Mouse (Mus musculus): ENCODE measurements around the gene Mrps34. TPM values are rescaled to one million over a fixed set of nuclear protein-coding genes. Genes with fewer than 3 reads are reported as not detected.
A peak's percentile ranks its signal among the peaks of the same experiment; 100 is the strongest.

The Mrps34 gene
- 85.5 and 86.4 TPM in 2 replicates for polyA plus RNA-seq (2014; fragmentation: Nextera tagmentation; extraction: Ambion mirVana)

- no peaks in the 10 kb centered on the region for H3K9me3 ChIP-seq (ENCODE audit: control insufficient read depth, low read length)
- no peaks in the 10 kb centered on the region for H3K27me3 ChIP-seq (ENCODE audit: control insufficient read depth, insufficient read depth, low read length)
- WGBS, result under 1% methylated on average over 62 of the region's 62 CpGs
- H3K27ac ChIP-seq (ENCODE audit: low read depth, low read length), result peak within 1 kb of the TSS; percentile 83
- peaks cover 64% of the 10 kb centered on the region for H3K36me3 ChIP-seq (ENCODE audit: control insufficient read depth, insufficient read depth, low read length)
- H3K4me1 ChIP-seq (ENCODE audit: control insufficient read depth, insufficient read depth, low read length), result peaks cover 30% of the 10 kb centered on the region
- H3K4me3 ChIP-seq (ENCODE audit: low read depth, low read length), result peak within 1 kb of the TSS; percentile 81
- peak within 1 kb of the TSS; percentile 95 for H3K4me2 ChIP-seq (ENCODE audit: low read depth, low read length)
- H3K9ac ChIP-seq (replicated peaks; ENCODE audit: low read depth, low read length), result peak within 1 kb of the TSS; percentile 85
- peak; percentile 54; the same call in 1 of the 2 replicates for ATAC-seq (ENCODE audit: low read depth)
Measured at GRCm38 (mm10) chr17:24894995-24895547, at the start of gene Mrps34, which contains the start of gene Eme2. TSS of gene Mrps34 (plus strand) at chr17:24895116. TSS of gene Eme2 (minus strand) at chr17:24895087.

GRCm38 (mm10) chr17:24847386-24847785 is 47.5 kb upstream of the Mrps34 start:
- H3K4me3 ChIP-seq (ENCODE audit: low read depth, low read length), result no peak overlapping the region
- H3K27me3 ChIP-seq (ENCODE audit: control insufficient read depth, insufficient read depth, low read length), result no peaks in the 10 kb centered on the region; the same call in 1 of the 2 replicates
- no peak overlapping the region for H3K4me2 ChIP-seq (ENCODE audit: low read depth, low read length)
- WGBS, result 96% methylated on average over 1 of the region's 1 CpGs
- H3K4me1 ChIP-seq (ENCODE audit: control insufficient read depth, insufficient read depth, low read length), result peaks cover 19% of the 10 kb centered on the region
- no peak for ATAC-seq (ENCODE audit: low read depth)
- no peak overlapping the region for H3K9ac ChIP-seq (replicated peaks; ENCODE audit: low read depth, low read length)
- H3K9me3 ChIP-seq (ENCODE audit: control insufficient read depth, low read length), result no peaks in the 10 kb centered on the region
- no peak overlapping the region for H3K27ac ChIP-seq (ENCODE audit: low read depth, low read length)
- no peaks in the 10 kb centered on the region for H3K36me3 ChIP-seq (ENCODE audit: control insufficient read depth, insufficient read depth, low read length)

GRCm38 (mm10) chr17:24848600-24849031 is 46.3 kb upstream of the Mrps34 start:
- Histone ChIP-seq H3K9ac (replicated peaks; ENCODE audit: low read depth, low read length) (no peak overlapping the region), H3K27ac (ENCODE audit: low read depth, low read length) (no peak overlapping the region), H3K4me3 (ENCODE audit: low read depth, low read length) (0 out of 2 replicates have a peak overlapping the region, but pooled peaks have one; percentile 82), H3K4me2 (ENCODE audit: low read depth, low read length) (peak overlapping the region; percentile 86), H3K27me3 (ENCODE audit: control insufficient read depth, insufficient read depth, low read length) (no peaks in the 10 kb centered on the region; the same call in 1 of the 2 replicates), H3K36me3 (ENCODE audit: control insufficient read depth, insufficient read depth, low read length) (no peaks in the 10 kb centered on the region), H3K4me1 (ENCODE audit: control insufficient read depth, insufficient read depth, low read length) (peaks cover 19% of the 10 kb centered on the region), H3K9me3 (ENCODE audit: control insufficient read depth, low read length) (no peaks in the 10 kb centered on the region)
- ATAC-seq (ENCODE audit: low read depth), result no peak

- H3K9me3 ChIP-seq (ENCODE audit: control insufficient read depth, low read length), result no peaks in the 10 kb centered on the region
- H3K4me3 ChIP-seq (ENCODE audit: low read depth, low read length), result peak overlapping the region; percentile 82
- peak overlapping the region; percentile 86 for H3K4me2 ChIP-seq (ENCODE audit: low read depth, low read length)
- peaks cover 19% of the 10 kb centered on the region for H3K4me1 ChIP-seq (ENCODE audit: control insufficient read depth, insufficient read depth, low read length)
- peak overlapping the region; percentile 72 for H3K9ac ChIP-seq (replicated peaks; ENCODE audit: low read depth, low read length)
- under 1% methylated on average over 21 of the region's 21 CpGs for WGBS
- H3K27me3 ChIP-seq (ENCODE audit: control insufficient read depth, insufficient read depth, low read length), result no peaks in the 10 kb centered on the region; the same call in 1 of the 2 replicates
- peak overlapping the region; percentile 91 for H3K27ac ChIP-seq (ENCODE audit: low read depth, low read length)
- H3K36me3 ChIP-seq (ENCODE audit: control insufficient read depth, insufficient read depth, low read length), result no peaks in the 10 kb centered on the region
- ATAC-seq (ENCODE audit: low read depth), result no peak; the same call in 1 of the 2 replicates
Measured at GRCm38 (mm10) chr17:24849733-24850064, 45.2 kb upstream of the Mrps34 start.

- Histone ChIP-seq H3K9ac (replicated peaks; ENCODE audit: low read depth, low read length) (peak within 1 kb of the TSS; percentile 72), H3K4me2 (ENCODE audit: low read depth, low read length) (peak within 1 kb of the TSS; percentile 86), H3K27me3 (ENCODE audit: control insufficient read depth, insufficient read depth, low read length) (no peaks in the 10 kb centered on the region; the same call in 1 of the 2 replicates), H3K27ac (ENCODE audit: low read depth, low read length) (peak within 1 kb of the TSS; percentile 91), H3K4me3 (ENCODE audit: low read depth, low read length) (peak within 1 kb of the TSS; percentile 82), H3K4me1 (ENCODE audit: control insufficient read depth, insufficient read depth, low read length) (peaks cover 19% of the 10 kb centered on the region), H3K36me3 (ENCODE audit: control insufficient read depth, insufficient read depth, low read length) (no peaks in the 10 kb centered on the region), H3K9me3 (ENCODE audit: control insufficient read depth, low read length) (no peaks in the 10 kb centered on the region)
- ATAC-seq (ENCODE audit: low read depth), result peak; percentile 99
- WGBS, result under 1% methylated on average over 57 of the region's 58 CpGs
Measured at GRCm38 (mm10) chr17:24850065-24850772, 44.7 kb upstream of the Mrps34 start, which contains the start of gene Fahd1. TSS of gene Fahd1 (minus strand) at chr17:24850364.

GRCm38 (mm10) chr17:24850773-24851127 is 44.2 kb upstream of the Mrps34 start:
- no peaks in the 10 kb centered on the region for H3K27me3 ChIP-seq (ENCODE audit: control insufficient read depth, insufficient read depth, low read length)
- peak overlapping the region; percentile 52; the same call in 1 of the 2 replicates for H3K27ac ChIP-seq (ENCODE audit: low read depth, low read length)
- peak overlapping the region; percentile 86 for H3K4me2 ChIP-seq (ENCODE audit: low read depth, low read length)
- no peak for ATAC-seq (ENCODE audit: low read depth)
- 1% methylated on average over 15 of the region's 20 CpGs for WGBS
- H3K4me3 ChIP-seq (ENCODE audit: low read depth, low read length), result peak overlapping the region; percentile 82
- no peaks in the 10 kb centered on the region for H3K9me3 ChIP-seq (ENCODE audit: control insufficient read depth, low read length)
- peaks cover 19% of the 10 kb centered on the region for H3K4me1 ChIP-seq (ENCODE audit: control insufficient read depth, insufficient read depth, low read length)
- H3K9ac ChIP-seq (replicated peaks; ENCODE audit: low read depth, low read length), result peak overlapping the region; percentile 72
- H3K36me3 ChIP-seq (ENCODE audit: control insufficient read depth, insufficient read depth, low read length), result no peaks in the 10 kb centered on the region

- peaks cover 19% of the 10 kb centered on the region for H3K4me1 ChIP-seq (ENCODE audit: control insufficient read depth, insufficient read depth, low read length)
- peak overlapping the region; percentile 72; the same call in 1 of the 2 replicates for H3K9ac ChIP-seq (replicated peaks; ENCODE audit: low read depth, low read length)
- H3K27ac ChIP-seq (ENCODE audit: low read depth, low read length), result no peak overlapping the region
- H3K36me3 ChIP-seq (ENCODE audit: control insufficient read depth, insufficient read depth, low read length), result no peaks in the 10 kb centered on the region
- H3K4me2 ChIP-seq (ENCODE audit: low read depth, low read length), result peak overlapping the region; percentile 86
- H3K9me3 ChIP-seq (ENCODE audit: control insufficient read depth, low read length), result no peaks in the 10 kb centered on the region
- no peaks in the 10 kb centered on the region for H3K27me3 ChIP-seq (ENCODE audit: control insufficient read depth, insufficient read depth, low read length)
- 85% methylated on average over 10 of the region's 10 CpGs for WGBS
- ATAC-seq (ENCODE audit: low read depth), result no peak
- peak overlapping the region; percentile 82 for H3K4me3 ChIP-seq (ENCODE audit: low read depth, low read length)
Measured at GRCm38 (mm10) chr17:24851381-24852125, 43.4 kb upstream of the Mrps34 start.

GRCm38 (mm10) chr17:24855838-24856464 is 39.0 kb upstream of the Mrps34 start:
- Histone ChIP-seq H3K4me3 (ENCODE audit: low read depth, low read length) (no peak overlapping the region), H3K36me3 (ENCODE audit: control insufficient read depth, insufficient read depth, low read length) (0 out of 2 replicates have a peak, but pooled peaks cover 5% of the 10 kb centered on the region)
- 92% methylated on average over 3 of the region's 3 CpGs for WGBS

More at GRCm38 (mm10) chr17:24855838-24856464, 39.0 kb upstream of the Mrps34 start:
- no peak overlapping the region for H3K27ac ChIP-seq (ENCODE audit: low read depth, low read length)
- peaks cover 7% of the 10 kb centered on the region for H3K4me1 ChIP-seq (ENCODE audit: control insufficient read depth, insufficient read depth, low read length)
- H3K4me2 ChIP-seq (ENCODE audit: low read depth, low read length), result no peak overlapping the region
- H3K27me3 ChIP-seq (ENCODE audit: control insufficient read depth, insufficient read depth, low read length), result no peaks in the 10 kb centered on the region
- ATAC-seq (ENCODE audit: low read depth), result no peak
- H3K9ac ChIP-seq (replicated peaks; ENCODE audit: low read depth, low read length), result no peak overlapping the region
- H3K9me3 ChIP-seq (ENCODE audit: control insufficient read depth, low read length), result no peaks in the 10 kb centered on the region

Measured in neural tube, embryonic 14.5 days (tissue).